Mouse (Mus musculus): ENCODE measurements around the gene Gtf2e1.

- TF ChIP-seq GATA1 (IDR thresholded peaks at IDR 0.05; ENCODE audit: borderline replicate concordance, low read length) (no peak), FLI1 (IDR thresholded peaks at IDR 0.05; ENCODE audit: low read length) (no peak)
Observed at GRCm38 (mm10) chr16:37522100-37522697, 17.4 kb downstream of the Gtf2e1 start.
